Mouse (Mus musculus) kidney, adult 2 months (tissue): ENCODE data around the gene Cpe. TPM values are rescaled to one million over a fixed set of nuclear protein-coding genes. Genes with fewer than 3 reads are reported as not detected.

Experiments used
- DNase-seq: peaks from one replicate; pipeline ENCODE4 v3.0.0; 2021
- H3K27ac ChIP-seq: fragments of 200-500 bp; 2 replicates; pipeline ENCODE4 v1.5.1; 2012; ENCODE audit warnings: low read depth, low read length, control low read depth, inconsistent platforms; ENCODE audit not compliant: insufficient read depth
- H3K27me3 ChIP-seq: fragments of 200-500 bp; replicated peaks from 2 replicates; pipeline ENCODE4 v1.6.1; 2012; ENCODE audit warnings: mild to moderate bottlenecking, moderate library complexity, low read length, inconsistent platforms; ENCODE audit not compliant: control insufficient read depth, insufficient read depth
- H3K36me3 ChIP-seq: fragments of 200-500 bp; 2 replicates; pipeline ENCODE4 v1.6.1; 2012; ENCODE audit warnings: mild to moderate bottlenecking, moderate library complexity, low read length, inconsistent platforms; ENCODE audit not compliant: control insufficient read depth, insufficient read depth
- H3K4me1 ChIP-seq: fragments of 200-500 bp; 2 replicates; pipeline ENCODE4 v1.6.1; 2011; ENCODE audit warnings: low read length; ENCODE audit not compliant: control insufficient read depth, insufficient read depth
- H3K4me3 ChIP-seq: fragments of 200-500 bp; 2 replicates; pipeline ENCODE4 v1.5.1; 2011; ENCODE audit warnings: mild to moderate bottlenecking, low read depth, low read length, control low read depth; ENCODE audit not compliant: insufficient read depth
- CTCF ChIP-seq: fragments of 200-500 bp; conservative IDR thresholded peaks from 2 replicates; pipeline ENCODE4 v1.5.1; 2011; ENCODE audit warnings: low read depth, mild to moderate bottlenecking, control low read depth, low read length, moderate library complexity, mixed read lengths; ENCODE audit not compliant: insufficient read depth, insufficient read length
- POLR2A ChIP-seq: fragments of 200-500 bp; IDR thresholded peaks from one replicate; pipeline ENCODE4 v1.6.1; 2011; ENCODE audit warnings: low read depth, low read length, control low read depth
- WGBS: fragments of 180-500 bp; shearing (Covaris S2); methylation state at CpG from one replicate; pipeline ENCODE4 v1.1.7; 2018; 5-methylcytosine and 5-hydroxymethylcytosine counted together
- polyA plus RNA-seq: library from polyadenylated mRNA; depleted of rRNA; stranded (reverse); fragments of >200 nt; gene quantifications from 2 replicates; pipeline ENCODE4 v1.2.3, GENCODE M21; 2012

The Cpe gene
- polyA plus RNA-seq, 1 experiment, result 15.8 TPM

- H3K27me3 ChIP-seq, result no peaks in the 10 kb centered on the region
- 82% methylated on average over 5 of the region's 5 CpGs for WGBS
- TF ChIP-seq CTCF, result no peak
- no peak for TF ChIP-seq POLR2A
- H3K36me3 ChIP-seq, result no peaks in the 10 kb centered on the region
- H3K4me3 ChIP-seq, result no peak overlapping the region
- H3K4me1 ChIP-seq, result no peaks in the 10 kb centered on the region
- no peak overlapping the region for H3K27ac ChIP-seq
- no peak for DNase-seq
Measured at GRCm38 (mm10) chr8:64659097-64659496, 33.8 kb downstream of the Cpe start.

DNA sequence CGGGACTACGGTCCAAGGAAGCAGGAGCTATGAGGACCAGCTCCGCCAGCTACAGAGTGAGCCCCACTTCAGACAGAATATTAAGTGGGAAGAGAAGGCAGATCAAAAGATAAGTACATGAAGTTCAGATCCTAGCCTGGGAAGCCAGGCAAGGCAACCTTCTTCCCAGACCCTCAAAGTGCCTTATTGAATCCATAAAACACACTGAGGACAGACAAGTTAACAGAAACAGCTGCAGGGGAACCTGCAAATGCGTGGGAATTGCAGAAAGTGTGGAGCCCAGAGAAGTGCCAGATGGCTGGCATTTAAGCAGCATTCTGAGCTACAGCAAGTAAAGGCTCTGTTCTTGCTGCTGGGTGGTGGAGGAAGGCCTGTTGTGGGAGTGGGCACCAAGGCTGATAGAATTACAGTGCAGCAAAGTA, 34.9 kb downstream of the Cpe start:
- Histone ChIP-seq H3K27me3 (no peaks in the 10 kb centered on the region), H3K4me1 (no peaks in the 10 kb centered on the region), H3K4me3 (no peak overlapping the region), H3K36me3 (no peaks in the 10 kb centered on the region), H3K27ac (no peak overlapping the region)
- no peak for DNase-seq
- TF ChIP-seq CTCF, result no peak
- TF ChIP-seq POLR2A, result no peak
- 80% methylated on average over 4 of the region's 4 CpGs for WGBS

GRCm38 (mm10) chr8:64657517-64657916, 35.3 kb downstream of the Cpe start:
- WGBS, result 45% methylated on average over 7 of the region's 7 CpGs
- TF ChIP-seq CTCF (no peak), POLR2A (no peak)
- no peaks in the 10 kb centered on the region for H3K27me3 ChIP-seq
- H3K36me3 ChIP-seq, result no peaks in the 10 kb centered on the region
- no peak overlapping the region for H3K27ac ChIP-seq
- no peak for DNase-seq
- no peak overlapping the region for H3K4me3 ChIP-seq
- H3K4me1 ChIP-seq, result no peaks in the 10 kb centered on the region

DNA sequence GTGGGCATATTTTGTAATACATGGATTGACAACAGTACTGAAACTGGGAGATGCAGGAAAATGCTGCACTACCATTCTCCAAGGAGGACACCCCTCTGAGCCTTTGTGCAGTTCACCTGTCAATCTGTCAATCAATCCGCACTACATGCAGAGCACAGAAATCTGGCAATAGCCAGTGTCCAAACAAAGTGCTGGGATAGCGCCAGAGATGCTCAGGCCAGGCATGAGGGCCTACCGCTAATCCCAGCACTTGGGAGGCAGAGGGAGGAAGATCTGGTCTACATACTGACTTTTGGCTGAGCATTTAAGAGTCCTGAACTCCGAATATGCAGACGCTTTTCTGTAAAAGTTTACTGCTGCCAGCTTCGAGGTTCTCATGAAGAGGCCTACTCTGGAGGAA, 37.0 kb downstream of the Cpe start:
- no peaks in the 10 kb centered on the region for H3K4me1 ChIP-seq
- no peak for DNase-seq
- no peaks in the 10 kb centered on the region for H3K27me3 ChIP-seq
- H3K27ac ChIP-seq, result no peak overlapping the region
- TF ChIP-seq CTCF (no peak), POLR2A (no peak)
- H3K4me3 ChIP-seq, result no peak overlapping the region
- 91% methylated on average over 6 of the region's 6 CpGs for WGBS
- H3K36me3 ChIP-seq, result no peaks in the 10 kb centered on the region

DNA sequence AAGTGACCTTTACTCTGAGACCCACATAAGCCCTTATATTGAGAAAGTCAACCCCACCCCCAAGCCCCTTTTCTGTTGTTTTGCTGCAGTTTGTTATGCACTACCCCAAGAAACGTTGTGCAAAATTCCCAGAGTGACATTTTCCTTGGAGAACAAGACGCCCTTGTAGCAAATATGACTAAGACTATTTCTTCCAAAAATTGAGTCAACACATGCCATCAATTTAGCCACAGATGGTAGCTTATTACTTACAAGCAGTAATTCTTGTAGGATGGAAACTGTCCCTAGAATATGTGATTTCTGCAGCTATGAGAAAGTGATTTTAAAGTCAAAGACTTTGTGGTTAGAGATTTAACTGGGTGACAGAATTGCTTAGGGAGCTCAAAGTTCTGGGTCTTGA, 37.8 kb downstream of the Cpe start:
- Histone ChIP-seq H3K27me3 (no peaks in the 10 kb centered on the region), H3K4me3 (no peak overlapping the region), H3K4me1 (no peaks in the 10 kb centered on the region), H3K36me3 (no peaks in the 10 kb centered on the region), H3K27ac (no peak overlapping the region)
- TF ChIP-seq POLR2A (no peak), CTCF (no peak)
- WGBS, result 71% methylated on average over 2 of the region's 2 CpGs
- no peak for DNase-seq

- DNase-seq, result no peak
- no peaks in the 10 kb centered on the region for H3K4me1 ChIP-seq
- H3K27ac ChIP-seq, result no peak overlapping the region
- no peaks in the 10 kb centered on the region for H3K27me3 ChIP-seq
- no peak for TF ChIP-seq POLR2A
- no peak for TF ChIP-seq CTCF
- H3K36me3 ChIP-seq, result no peaks in the 10 kb centered on the region
- no peak overlapping the region for H3K4me3 ChIP-seq
Measured at GRCm38 (mm10) chr8:64652285-64652684, 40.6 kb downstream of the Cpe start.

- H3K27ac ChIP-seq, result no peak overlapping the region
Measured at GRCm38 (mm10) chr8:64648063-64648462, 44.8 kb downstream of the Cpe start.

DNA sequence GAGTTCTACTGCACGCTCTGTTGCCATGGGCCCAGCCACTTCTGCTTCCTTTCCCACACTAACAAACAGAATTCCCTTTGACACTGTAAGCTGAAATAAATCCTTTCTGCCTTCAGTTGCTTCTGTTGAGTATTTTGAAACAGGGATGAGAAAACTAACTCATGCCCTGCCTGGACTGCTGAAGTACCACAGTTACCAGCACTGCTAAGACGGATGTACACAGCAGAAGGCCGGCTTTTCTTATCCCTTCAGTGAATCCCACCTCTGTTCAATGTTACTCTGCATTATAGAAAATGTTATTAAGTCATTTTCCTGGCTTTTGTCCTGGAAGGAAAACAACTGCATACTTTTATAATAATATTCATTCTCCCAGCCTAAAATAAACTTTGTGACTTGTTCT, 45.7 kb downstream of the Cpe start:
- H3K27ac ChIP-seq, result no peak overlapping the region
- no peaks in the 10 kb centered on the region for H3K36me3 ChIP-seq
- no peak overlapping the region for H3K4me3 ChIP-seq
- no peaks in the 10 kb centered on the region for H3K27me3 ChIP-seq
- no peak for DNase-seq
- 86% methylated on average over 3 of the region's 3 CpGs for WGBS
- H3K4me1 ChIP-seq, result no peaks in the 10 kb centered on the region
- TF ChIP-seq POLR2A, result no peak

More at GRCm38 (mm10) chr8:64648063-64648462, 44.8 kb downstream of the Cpe start:
- no peak for TF ChIP-seq CTCF
- Histone ChIP-seq H3K4me3 (no peak overlapping the region), H3K36me3 (no peaks in the 10 kb centered on the region), H3K27me3 (no peaks in the 10 kb centered on the region), H3K4me1 (no peaks in the 10 kb centered on the region)
- DNase-seq, result no peak
- 88% methylated on average over 4 of the region's 4 CpGs for WGBS
